Mouse (Mus musculus) 3134 (cell line): ENCODE data around the gene Bcl2a1c.
"Not testable (repeated sequence)": the region's sequence is repeated elsewhere in the genome, so short reads cannot be mapped to it uniquely, and the experiment has no call there.

ENCODE experiments used
- DNase-seq: peaks from one replicate; pipeline ENCODE4 v3.0.0-alpha.2; 2011; ENCODE audit warnings: low spot score; ENCODE audit not compliant: insufficient read length; ENCODE audit errors: extremely low read depth

Gene Bcl2a1c

DNA sequence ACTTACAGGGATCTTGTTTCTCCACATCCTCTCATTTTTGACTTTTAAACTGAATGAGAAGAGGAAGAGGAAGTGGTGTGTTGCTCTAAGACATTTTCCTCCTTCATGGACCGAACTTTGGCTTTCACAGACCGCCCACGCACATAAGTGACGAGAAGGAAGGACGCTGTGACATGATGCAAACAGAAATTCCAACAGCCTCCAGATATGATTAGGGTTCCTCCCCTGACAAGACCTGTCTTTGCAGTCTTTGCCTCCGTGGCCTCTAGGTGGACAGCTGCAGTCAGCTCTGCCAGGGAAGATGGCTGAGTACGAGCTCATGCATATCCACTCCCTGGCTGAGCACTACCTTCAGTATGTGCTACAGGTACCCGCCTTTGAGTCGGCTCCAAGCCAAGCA lies at the start of gene Bcl2a1c:
Gene Bcl2a1c (plus strand): TSS at position 281 of the 400 bp plus-strand sequence.
- not testable (repeated sequence) for DNase-seq

DNA sequence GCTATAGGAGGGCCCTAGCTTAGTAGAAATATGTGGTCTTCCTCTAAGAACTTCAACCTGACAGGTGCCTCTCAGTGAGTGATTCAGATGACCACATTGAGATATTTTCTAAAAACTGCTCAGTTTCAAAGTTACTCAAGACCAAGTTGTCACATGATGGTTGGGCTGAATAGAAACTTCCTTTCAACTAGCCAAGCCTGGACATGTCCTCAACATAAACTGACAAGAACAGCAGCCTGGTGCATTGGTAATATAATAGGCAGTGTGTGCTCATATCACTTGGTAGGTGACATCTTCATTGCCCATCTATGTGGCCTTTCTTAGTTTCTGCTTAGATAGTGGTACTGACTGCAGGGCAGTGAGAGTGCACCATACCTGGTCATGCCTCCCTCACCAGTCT lies 24.0 kb upstream of the Bcl2a1c start:
- not testable (repeated sequence) for DNase-seq

DNA sequence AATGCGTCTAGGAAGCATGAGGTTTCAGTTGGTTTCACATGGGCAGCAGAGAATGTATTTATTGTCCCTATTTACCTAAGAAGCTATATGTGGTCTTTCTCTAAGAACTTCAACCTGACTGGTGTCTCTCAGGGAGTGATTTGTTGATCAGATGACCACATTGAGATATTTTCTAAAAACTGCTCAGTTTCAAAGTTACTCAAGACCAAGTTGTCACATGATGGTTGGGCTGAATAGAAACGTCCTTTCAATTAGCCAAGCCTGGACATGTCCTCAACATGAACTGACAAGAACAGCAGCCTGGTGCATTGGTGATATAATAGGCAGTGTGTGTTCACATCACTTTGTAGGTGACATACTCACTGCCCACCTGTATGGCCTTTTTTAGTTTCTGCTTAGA lies 18.2 kb upstream of the Bcl2a1c start:
- not testable (repeated sequence) for DNase-seq

DNA sequence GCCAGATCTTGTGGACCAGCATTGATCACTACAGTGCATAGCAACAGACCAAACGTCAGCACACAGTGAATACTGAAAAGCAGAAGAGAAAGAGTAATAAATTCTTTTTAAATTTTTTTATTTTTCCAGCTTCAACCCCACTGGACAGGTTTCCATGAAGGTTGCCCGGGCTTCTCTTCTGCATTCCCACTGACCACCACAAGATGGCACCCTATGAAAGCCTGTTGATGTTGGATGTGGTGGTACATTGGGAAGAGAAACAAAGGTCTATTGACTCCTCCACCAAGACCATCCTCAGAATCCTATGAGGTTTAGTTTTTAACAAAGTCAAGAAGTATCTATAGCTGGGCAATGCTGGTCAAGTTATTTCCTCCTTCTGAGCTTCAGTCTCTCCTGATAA lies 11.9 kb upstream of the Bcl2a1c start:
- DNase-seq: no peak

DNA sequence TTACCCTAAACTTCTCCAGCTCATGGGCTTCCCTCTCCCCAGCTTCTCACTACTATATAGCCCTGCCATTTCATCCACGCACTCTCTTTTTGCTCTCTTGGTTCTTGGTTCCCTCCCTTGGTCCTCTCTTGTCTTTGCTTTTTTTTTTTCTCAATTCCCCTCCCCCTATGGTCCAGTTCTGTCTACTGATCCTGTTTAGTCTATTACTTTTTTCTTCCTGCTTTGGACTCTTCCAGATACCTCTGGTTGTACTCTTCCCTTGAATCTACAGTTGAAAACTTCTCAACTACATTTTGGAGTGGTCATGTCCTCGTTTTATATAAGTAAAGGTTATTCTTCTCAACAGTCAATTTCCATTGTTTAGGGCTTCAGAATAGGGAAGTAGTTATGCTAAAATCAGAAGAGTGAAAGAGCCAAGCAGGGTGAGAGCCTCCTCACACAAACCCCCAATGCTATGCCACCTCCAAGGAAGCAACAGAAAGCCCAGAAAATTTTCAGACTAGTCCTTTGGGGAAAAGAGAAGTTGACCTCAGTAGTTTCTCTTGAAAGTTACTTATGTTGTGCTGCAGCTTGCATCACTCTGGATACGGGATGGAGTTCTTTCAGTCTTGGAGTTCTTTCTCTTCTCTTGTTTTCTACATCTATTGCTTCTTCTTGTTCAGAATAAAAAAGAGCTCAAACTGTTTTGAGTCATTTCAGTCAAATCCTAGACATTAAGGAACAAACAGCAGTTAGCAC lies 3.8 kb upstream of the Bcl2a1c start:
- no peak for DNase-seq

DNA sequence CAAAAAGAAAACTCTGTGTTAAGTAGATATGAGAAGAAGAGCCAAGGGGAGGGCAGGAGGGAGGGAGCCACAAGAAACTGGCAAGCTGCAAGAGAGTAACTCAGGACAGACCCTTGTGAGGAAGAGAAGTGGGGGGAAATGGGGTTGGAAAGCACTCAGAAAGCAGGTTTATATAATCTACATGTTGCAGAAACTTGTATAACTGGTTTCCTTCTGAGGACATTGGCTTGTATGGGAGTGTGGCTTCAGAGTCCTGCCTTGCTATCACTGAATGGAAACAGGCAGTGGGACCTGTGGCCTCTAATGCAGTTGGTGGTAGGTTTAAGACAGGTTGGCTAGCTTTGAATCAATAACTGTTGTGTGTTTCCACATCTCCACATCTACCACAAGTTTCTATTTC lies 1.6 kb upstream of the Bcl2a1c start:
- DNase-seq: not testable (repeated sequence)

DNA sequence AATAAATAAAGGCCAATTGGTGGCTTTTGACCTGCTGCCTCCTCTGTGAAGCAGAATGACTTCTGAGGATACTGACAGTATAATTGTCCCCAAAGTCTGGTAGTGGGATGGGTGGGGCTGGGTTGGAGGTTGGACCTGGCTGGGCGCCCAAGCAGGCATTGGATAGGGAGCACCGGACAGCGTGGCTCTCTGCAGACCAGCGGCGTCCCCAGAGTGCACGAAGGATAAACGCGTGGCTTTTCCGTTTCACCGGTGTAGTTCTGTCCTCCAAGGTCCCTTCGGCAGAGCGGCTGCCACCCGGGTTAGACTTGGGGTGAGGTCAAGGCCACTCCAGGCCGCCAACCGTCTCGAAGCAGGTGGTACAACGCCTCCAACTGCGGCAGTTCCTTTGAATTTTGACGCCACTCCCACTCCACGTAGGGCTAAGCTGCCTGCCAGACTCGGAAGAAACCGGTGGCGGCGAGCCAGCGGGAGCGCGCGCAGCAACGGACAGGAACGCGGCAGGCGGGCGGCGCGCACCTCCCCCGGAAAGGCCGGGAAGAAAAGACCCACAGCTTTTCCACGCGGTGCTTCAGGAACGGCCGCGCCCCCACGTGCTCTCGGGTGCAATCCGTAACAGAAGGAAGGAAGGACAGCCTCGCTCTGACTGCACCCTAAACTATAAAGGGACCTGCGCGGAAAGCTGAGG lies 38.0 kb downstream of the Bcl2a1c start:
- DNase-seq: peak; percentile 45

DNA sequence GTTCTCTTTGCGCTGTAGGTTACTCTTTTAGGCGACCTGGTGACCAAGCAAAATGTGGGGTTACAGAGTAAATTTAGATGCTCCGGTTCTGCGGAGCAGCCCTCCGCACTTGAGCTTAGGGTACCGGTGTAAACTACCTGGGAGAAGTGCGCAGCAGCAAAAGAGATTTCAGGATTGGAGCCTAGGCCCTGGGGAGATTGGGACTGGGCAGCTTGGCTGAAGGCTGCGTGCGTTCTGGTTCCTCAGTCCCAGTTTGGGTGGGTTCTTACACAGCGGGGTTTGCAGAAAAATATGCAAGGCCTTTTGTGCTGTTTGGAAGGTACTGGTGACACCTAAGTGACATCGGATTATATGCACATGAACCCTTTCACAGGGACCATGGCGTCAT lies 38.5 kb downstream of the Bcl2a1c start:
- no peak for DNase-seq

DNA sequence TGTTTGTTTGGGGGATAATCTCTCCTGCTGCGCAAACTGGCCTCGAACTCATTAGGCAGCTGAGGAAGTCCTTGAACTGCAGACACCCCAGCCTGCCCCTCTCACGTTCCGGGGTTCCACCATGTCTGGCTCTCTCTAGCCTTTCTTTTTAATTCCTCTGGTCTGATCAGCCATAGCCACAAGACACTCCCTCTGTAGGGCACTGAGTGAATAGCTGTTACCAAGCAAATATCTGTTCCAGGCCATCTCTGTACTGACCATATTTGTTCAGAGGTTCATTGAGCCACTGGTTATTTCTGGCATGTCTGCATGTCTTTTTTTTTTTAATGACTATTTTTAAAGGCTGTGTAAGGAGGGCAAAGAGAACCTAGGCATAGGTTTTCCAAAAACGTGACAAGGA lies 39.5 kb downstream of the Bcl2a1c start:
- DNase-seq: not testable (repeated sequence)

DNA sequence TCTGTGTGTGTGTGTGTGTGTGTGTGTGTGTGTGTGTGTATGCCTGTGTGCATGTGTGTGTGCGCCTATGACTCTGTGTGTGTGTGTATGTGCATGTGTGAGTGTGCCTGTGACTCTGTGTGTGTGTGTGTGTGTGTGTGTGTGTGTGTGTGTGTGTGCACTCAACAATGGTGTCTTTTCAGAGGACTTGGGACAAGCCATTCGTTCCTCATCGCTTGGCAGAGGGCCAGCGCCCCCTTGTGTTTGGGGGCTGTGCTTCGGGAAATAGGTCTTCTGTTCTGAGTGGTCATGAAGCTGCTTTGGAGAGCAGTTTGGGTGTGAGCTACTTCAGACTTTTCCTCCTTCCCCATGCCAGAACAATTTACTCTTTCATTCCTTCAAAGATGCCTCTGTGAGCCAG lies 41.8 kb downstream of the Bcl2a1c start:
- not testable (repeated sequence) for DNase-seq

DNA sequence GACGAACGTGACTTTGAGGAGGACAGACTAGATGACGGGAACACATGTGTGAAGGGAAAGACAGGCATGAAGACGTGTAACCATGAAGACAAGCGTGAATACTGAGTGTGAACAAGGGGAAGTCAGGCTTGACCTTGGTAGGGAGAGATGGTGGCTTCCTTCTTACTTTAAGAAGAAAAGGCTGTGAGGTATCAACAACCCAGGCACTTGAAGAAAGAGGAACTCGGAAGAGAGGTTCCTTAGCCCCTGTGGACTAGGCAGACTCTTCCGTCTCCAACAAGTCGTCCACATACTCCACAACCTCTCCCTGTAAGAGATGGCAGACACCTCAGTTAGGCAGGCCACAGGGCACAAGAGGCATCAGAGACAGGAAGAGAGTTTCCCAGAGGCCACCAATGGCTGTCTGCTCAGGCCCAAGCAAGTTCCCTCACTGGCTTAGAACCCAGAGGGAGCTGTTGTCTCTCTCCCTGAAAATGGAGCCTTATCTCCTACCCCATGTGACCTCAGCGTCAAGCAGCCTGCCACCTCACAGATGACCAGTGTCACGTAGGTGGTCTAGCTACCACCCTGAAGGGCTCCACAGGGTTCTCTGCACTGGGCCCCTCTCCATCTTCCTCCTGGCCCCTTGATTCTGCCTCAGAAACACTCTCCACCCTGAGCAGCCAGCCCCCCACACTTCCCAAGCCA lies 45.5 kb downstream of the Bcl2a1c start:
- DNase-seq: no peak

DNA sequence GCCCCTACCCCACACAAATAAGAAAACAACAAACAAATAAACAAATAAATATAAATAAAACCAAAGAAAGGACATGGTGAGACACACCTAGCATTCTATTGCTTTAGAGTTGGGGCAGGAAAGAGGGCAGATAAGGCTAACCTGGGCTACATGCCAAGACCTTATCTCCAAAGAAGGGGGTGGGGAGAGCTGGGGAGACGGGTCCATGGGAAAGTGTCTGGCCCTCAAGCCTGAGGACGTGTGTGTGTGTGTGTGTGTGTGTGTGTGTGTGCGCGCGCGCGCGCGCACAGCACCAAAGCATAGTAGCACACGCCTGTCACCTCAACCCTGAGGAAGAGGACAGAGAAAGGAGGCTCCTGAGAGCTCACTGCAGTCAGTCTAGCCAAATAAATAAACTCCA lies 47.2 kb downstream of the Bcl2a1c start:
- no peak for DNase-seq

DNA sequence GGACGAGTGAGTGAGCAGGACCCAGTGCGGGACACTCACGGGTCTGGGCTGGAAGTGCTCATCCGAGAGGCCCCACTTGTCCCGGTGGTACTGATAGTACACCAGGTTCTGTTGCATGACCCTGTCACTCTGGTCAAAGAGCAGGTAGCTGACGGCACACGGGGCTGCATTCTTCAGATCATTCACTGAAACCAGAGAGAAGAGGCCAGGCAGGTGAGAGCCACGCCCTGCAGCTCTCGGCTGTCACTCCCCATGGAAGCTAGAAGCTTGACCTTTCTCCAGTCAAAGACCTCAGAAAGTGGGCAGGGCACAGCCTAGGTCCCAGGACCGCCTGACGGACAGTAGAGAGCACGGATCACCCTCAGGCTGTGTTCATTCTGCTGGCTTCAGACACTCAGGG lies 49.9 kb downstream of the Bcl2a1c start:
- no peak for DNase-seq
